Mouse (Mus musculus): Measurements from ENCODE around the gene Lamtor2. TPM values are rescaled to one million over a fixed set of nuclear protein-coding genes. Genes with fewer than 3 reads are reported as not detected.

Gene Lamtor2
- total RNA-seq, 4 experiments from 2014 or later = 104 to 116 (median 107) TPM

GRCm38 (mm10) chr3:88568615-88569014 lies 15.7 kb upstream of the Lamtor2 start:
- DNase-seq (ENCODE audit: low spot score) = no peak

DNA sequence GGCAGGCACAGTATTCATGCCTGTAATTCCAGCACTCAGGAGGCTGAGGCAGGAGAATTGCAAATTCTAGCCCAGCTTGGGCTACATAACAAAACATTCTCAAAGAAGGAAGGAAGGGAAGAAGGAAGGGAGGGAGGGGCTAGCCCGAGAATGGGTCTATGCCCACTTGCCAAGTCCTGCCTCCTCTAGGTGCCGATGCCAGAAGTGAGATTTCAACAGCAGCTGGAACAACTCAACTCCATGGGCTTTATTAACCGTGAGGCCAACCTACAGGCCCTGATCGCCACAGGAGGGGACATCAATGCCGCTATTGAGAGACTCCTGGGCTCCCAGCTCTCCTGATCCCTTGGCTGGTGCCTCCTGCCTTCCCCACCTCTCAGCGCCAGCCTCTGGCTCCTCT lies 15.0 kb upstream of the Lamtor2 start:
- no peak for DNase-seq (ENCODE audit: low spot score)

DNA sequence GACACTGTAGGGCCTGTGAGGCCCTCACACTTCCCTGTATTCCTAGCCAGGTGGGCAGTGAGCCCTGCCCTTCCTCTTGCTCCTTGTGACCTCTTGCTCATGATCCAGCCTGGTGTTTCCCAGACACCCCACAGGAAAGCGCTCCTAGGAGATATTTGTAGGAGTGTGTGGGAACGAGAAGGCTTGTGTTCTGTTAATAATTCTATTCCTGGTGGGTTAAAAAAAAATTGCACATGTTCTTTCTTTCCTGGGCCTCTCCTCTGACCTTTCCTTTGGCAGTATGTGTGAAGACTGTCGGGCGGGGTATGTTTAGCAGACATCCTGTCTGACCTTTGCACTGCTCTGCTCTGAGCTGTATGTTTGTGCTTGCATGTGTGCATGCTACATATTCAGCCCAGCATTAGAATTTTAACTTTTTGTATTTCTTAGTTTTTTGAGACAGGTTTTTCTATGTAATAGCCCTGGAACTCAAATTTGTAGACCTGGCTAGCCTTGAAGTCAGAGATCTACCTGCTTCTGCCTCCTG lies 13.7 kb upstream of the Lamtor2 start:
- DNase-seq (ENCODE audit: low spot score) = no peak

DNA sequence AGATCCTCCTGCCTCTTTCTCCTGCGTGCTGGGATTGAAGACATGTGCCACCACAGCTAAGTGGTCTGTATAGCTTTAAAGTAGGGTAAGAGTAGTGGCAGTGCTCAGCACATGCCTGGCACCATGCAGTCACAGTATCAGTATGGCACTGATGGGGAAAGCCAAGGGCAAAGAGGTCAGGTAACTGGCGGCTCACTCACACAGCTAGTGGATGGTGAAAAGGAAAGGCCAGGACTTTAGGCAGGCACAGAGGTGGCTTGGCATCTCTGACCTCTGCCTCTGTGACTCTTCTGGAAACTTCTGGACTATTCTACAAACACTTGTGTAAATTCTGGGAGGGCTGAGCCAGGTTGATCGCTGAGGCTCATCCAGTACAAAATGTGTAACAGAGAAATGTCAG lies 13.2 kb upstream of the Lamtor2 start:
- DNase-seq (ENCODE audit: low spot score) = no peak

DNA sequence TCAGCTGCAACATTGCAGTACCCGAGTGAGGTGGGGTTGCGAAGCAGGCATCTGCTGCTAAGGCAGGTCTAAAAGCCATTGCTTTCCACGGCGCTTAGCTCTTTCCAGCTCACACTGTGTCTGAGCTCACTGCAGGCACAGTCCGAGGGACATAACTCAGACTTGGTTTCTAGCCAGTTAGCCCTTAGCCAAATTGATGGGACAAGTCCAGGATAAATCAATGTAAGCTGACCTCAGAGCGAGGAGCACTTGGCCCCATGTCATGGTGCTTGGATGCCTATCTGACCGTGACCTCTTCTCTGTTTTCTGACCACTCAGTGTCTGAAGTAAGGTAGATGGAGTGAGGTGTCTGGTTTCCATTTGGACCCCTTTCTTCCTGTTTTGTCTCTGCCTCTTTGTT lies 11.1 kb upstream of the Lamtor2 start:
- DNase-seq (ENCODE audit: low spot score) = no peak

- no peak for DNase-seq (ENCODE audit: low spot score)
Observed at GRCm38 (mm10) chr3:88563442-88563841, 10.6 kb upstream of the Lamtor2 start.

- DNase-seq (ENCODE audit: low spot score) = no peak
Observed at GRCm38 (mm10) chr3:88561989-88562388, 9.1 kb upstream of the Lamtor2 start.

DNA sequence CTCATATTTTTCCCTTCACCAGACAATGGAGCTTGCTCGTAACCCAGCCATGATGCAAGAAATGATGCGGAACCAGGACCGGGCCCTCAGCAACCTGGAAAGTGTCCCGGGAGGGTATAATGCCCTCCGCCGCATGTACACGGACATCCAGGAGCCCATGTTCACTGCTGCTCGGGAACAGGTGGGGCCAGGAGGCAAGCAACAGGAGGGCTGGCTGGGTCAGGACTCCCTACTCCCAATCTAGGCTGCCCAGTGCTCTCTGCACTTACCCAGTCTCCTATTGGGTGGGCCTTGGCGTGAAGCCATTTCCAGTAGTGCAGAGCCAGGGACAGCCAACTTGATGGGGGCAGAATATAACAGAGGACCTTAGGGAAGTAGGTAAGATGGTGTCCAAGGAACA lies 6.7 kb upstream of the Lamtor2 start:
- no peak for DNase-seq (ENCODE audit: low spot score)

DNA sequence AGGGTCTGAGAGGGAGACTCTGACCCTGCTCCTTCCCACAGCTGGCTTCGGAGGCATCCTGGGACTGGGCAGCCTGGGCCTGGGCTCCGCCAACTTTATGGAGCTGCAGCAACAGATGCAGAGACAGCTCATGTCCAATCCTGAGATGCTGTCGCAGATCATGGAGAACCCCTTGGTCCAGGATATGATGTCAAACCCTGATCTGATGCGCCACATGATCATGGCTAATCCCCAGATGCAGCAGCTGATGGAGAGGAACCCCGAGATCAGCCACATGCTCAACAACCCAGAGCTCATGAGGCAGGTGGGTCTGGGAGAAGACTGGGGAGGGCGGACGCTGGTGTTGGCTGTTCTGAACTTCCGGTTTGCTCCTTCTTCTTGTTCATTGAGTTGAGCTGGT lies 3.7 kb upstream of the Lamtor2 start:
- no peak for DNase-seq (ENCODE audit: low spot score)

- no peak for DNase-seq (ENCODE audit: low spot score)
Observed at GRCm38 (mm10) chr3:88555731-88556130, 2.9 kb upstream of the Lamtor2 start.

DNA sequence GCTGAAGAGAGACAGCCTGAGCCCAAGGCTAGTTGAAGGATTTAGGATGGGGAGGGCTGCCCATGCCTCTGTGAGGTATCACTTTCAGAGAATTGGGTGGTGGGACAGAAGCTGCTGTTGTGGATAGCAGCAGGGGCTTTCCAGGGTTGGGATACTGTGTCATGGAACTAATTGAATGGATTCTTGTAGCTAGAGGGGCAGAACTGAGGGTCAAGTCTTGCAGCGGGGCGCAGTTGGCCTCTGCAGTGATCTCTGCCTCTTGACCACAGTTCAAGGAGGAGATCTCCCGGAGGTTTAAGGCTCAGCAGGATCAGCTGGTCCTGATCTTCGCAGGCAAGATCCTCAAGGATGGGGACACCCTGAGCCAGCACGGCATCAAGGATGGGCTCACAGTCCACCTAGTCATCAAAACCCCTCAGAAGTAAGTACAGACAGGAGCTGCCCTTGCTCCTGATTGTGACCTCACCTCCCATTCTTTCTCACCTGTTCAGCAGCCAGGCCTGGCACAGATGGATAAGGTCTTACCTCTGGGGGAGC lies 2.3 kb upstream of the Lamtor2 start:
- DNase-seq (ENCODE audit: low spot score) = no peak

DNA sequence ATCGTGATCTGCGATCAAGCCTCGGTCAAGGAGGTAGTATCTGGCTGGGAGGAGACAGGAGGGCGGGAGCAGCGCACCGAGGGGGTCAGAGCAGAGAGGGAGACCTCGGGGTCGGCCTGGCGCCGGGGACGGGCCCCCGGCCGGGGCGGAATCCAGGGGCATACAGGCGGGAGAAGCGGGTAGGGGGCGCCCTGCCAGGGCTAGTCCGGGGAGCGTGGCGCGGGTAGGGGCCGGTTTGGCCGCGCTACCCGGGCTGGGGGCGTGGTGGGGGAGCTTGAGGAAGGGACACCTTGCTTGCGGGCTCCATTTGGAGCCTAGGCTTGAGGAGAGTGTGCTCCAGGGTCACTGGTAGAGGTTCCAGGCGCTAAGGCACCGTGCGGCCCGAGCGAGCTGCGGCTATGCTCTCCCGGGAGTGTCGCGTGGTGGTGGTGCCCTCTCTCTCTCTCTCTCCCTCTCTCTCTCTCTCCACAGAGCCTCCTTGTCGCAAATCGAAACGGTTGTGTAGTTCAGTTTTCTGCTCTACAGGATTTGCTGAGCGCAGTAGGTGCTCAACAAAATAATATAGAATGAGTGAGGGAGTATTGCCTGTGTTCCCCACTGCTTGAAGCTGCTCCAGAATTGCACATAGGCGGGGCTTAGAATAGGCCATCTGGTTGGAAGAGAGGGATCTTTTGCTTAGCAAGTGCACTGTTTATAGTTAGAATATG lies 1.2 kb upstream of the Lamtor2 start:
- peak; percentile 47 for DNase-seq (ENCODE audit: low spot score)

DNA sequence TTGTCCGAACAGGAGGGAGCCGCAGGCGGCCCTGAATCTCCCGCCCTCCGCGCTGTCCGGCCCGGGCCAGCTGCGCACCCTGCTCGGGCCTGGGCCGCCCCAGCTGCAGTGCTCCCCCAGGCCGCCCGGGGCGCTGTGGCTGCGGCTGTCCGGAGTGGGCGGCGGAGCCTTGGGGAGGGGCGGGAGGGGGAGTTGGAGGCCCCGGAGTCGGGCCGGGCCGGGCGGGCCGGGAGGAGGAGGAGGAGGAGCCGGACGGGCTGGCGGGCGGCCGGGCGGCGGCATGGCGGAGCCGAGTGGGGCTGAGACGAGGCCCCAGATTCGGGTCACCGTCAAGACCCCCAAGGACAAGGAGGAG lies 628 bp upstream of the Lamtor2 start, which contains the start of gene Ubqln4:
Gene Ubqln4, plus strand, starts transcription at position 234 of the 355 bp plus-strand sequence.
- peak; percentile 87 for DNase-seq (ENCODE audit: low spot score)

DNA sequence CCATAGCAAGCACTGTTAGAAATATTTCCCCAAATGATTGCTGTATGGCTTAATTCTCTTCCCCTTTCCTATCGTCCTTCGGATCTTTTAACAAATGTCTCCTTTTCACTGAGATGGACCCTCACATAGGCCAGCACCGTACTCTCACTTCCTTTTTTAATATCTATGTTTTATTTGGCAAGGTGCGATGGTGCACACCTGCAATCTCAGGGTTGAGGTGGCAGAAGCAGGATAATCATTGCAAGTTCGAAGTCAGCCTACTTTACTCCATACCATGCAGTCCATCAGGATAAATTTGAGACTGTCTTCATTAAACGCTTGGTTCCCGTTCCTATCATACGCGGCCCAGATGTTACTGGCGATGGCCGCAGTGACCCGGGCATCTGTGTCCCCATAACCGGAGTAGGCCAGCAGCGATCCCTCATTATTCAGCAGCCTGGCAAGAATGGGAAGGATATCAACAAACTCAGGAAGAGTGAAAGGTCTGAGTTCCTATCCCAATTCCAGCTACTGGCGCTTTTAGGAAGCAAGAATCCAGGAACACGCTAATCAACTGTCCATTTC lies 710 bp downstream of the Lamtor2 start:
- DNase-seq (ENCODE audit: low spot score) = no peak

- DNase-seq (ENCODE audit: low spot score) = no peak
Observed at GRCm38 (mm10) chr3:88551586-88551985, 1.3 kb downstream of the Lamtor2 start.

- no peak for DNase-seq (ENCODE audit: low spot score)
Observed at GRCm38 (mm10) chr3:88548180-88548917, 4.5 kb downstream of the Lamtor2 start, which contains the start of gene Rab25. Gene Rab25 (minus strand): TSS chr3:88548300.

DNA sequence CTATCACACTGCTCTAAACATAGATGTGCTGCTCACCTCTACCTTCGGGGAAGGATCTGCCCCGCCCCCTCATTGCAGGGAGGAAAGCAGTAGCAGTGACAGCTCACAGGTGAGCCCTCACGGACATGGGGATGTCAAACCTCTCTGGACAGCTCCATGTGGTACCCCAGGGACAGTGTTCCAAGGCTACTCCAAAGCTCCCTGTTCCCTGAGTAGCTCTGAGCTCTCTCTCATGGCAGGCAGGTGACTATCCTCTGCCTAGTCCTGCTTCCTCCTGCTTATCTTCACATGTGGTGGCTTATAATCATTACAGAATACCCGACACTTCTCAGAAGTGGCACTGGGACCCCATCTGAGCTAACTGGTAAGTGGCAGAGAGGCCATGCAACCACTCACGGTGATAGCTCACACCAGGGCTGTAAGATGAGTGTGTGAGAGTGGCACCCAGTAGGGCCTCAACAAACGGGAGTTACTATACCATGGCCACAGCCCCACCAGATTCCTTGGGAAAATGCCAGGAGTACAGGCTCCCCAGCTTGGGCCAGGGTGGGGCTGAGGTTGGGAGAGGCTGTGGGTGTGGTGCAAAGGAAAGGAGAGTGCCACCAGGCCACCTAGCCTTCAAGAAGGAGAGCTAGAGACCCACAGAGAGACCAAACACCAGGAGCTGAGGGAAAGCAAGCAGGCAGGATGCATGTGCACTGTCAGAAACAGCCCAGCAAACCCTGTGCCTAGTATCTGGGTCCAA lies 6.0 kb downstream of the Lamtor2 start:
- no peak for DNase-seq (ENCODE audit: low spot score)

- DNase-seq (ENCODE audit: low spot score) = no peak
Observed at GRCm38 (mm10) chr3:88544955-88545591, 7.8 kb downstream of the Lamtor2 start.

- DNase-seq (ENCODE audit: low spot score) = no peak
Observed at GRCm38 (mm10) chr3:88544514-88544913, 8.4 kb downstream of the Lamtor2 start.

DNA sequence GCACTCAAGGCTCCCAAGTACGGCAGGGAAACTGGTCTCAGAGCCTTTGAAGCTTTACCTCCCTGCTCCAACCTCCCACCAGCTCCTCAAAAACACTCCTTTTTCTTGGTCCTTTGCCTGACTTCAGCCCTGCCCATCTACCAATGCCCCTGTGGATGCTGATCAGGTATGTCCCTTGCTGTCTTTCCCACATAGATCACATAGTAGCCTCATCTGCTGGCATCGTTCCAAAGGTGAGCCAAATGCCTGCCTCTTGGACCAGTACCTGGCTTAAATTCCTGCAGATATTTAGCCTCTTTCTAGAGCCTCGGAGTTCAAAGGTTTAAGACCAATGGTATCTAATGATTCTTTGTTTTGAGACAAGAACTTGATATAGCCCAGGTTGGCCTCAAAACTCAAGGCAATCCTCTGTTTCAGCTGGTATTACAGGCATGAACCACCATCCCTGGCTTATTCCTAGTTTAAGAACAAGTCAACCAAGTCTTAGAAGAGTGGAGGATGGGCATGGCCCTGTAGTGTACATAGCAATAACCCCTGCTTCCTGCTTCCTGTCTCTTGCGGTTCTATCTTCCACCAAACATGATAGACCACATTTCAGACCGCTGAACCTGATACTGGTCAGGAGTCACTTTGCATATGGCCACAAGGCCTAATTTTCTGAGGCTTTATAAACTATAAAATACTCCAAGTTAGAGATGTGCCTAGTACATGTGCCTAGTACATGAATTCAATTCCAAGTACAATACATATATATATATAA lies 9.0 kb downstream of the Lamtor2 start:
- DNase-seq (ENCODE audit: low spot score) = no peak
